14 mouse cellular contexts compared by ENCODE assay signal in genomic region chr7:119476500-119477389, GRCm38 (mm10). TPM values are rescaled to one million over a fixed set of nuclear protein-coding genes. Genes with fewer than 3 reads are reported as not detected.
DNase-seq lines count a peak whose midpoint lies in the region; ATAC-seq and TF ChIP-seq lines count a peak whose summit lies in the region.
"Had no signal": no experiment of that assay in that cellular context is flagged by ENCODE, and none has a peak within 500 bp of the region (broad histone marks: within the 10 kb centered on the region; RNA-seq: fewer than 3 reads in every experiment).

No protein-coding gene starts in this region.

- WGBS in limb, embryonic 11.5 days, result 78% methylated on average over 33 of the region's 33 CpGs
- WGBS in limb, embryonic 10.5 days, result 81% methylated on average over 33 of the region's 33 CpGs
- 74% methylated on average over 33 of the region's 33 CpGs for WGBS in liver, postnatal 0 days (ENCODE audit: insufficient replicate concordance)

- no peaks in the 10 kb centered on the region for H3K36me3 ChIP-seq in limb, embryonic 11.5 days (ENCODE audit: control insufficient read depth, insufficient read depth, low read length)
- H3K36me3 ChIP-seq in limb, embryonic 10.5 days, result no peaks in the 10 kb centered on the region
- H3K36me3 ChIP-seq in G1E (replicated peaks), result no peaks in the 10 kb centered on the region
- no peaks in the 10 kb centered on the region for H3K36me3 ChIP-seq in liver, postnatal 0 days (replicated peaks; ENCODE audit: insufficient read depth, low read length)
- H3K36me3 ChIP-seq: hindbrain, embryonic 10.5 days; stomach, embryonic 15.5 days had no signal

- no peak overlapping the region for H3K27ac ChIP-seq in limb, embryonic 11.5 days (replicated peaks; ENCODE audit: low read depth, low read length)
- H3K27ac ChIP-seq in limb, embryonic 10.5 days, result no peak overlapping the region
- H3K27ac ChIP-seq in liver, postnatal 0 days (ENCODE audit: low read depth), result no peak overlapping the region
- H3K27ac ChIP-seq: forebrain, embryonic 13.5 days; heart, adult 2 months; hindbrain, embryonic 10.5 days; stomach, embryonic 15.5 days had no signal

- no peak overlapping the region for H3K4me2 ChIP-seq in limb, embryonic 11.5 days (ENCODE audit: low read depth, severe bottlenecking)
- H3K4me2 ChIP-seq in liver, postnatal 0 days (ENCODE audit: low read depth, low read length), result no peak overlapping the region
- H3K4me2 ChIP-seq: forebrain, embryonic 13.5 days; stomach, embryonic 15.5 days had no signal

- no peaks in the 10 kb centered on the region for H3K27me3 ChIP-seq in limb, embryonic 11.5 days (ENCODE audit: control insufficient read depth, insufficient read depth, low read length)
- H3K27me3 ChIP-seq in limb, embryonic 10.5 days (ENCODE audit: low read depth, poor library complexity, severe bottlenecking), result no peaks in the 10 kb centered on the region
- no peaks in the 10 kb centered on the region for H3K27me3 ChIP-seq in G1E (ENCODE audit: insufficient read depth, low read length)
- no peaks in the 10 kb centered on the region for H3K27me3 ChIP-seq in liver, postnatal 0 days (ENCODE audit: insufficient read depth, low read length)
- H3K27me3 ChIP-seq: forebrain, embryonic 13.5 days; stomach, embryonic 15.5 days had no signal

- no peaks in the 10 kb centered on the region for H3K4me1 ChIP-seq in limb, embryonic 11.5 days (ENCODE audit: control insufficient read depth, insufficient read depth, low read length)
- H3K4me1 ChIP-seq in limb, embryonic 10.5 days, result no peaks in the 10 kb centered on the region
- H3K4me1 ChIP-seq in G1E (ENCODE audit: insufficient read depth, low read depth, low read length), result no peaks in the 10 kb centered on the region
- H3K4me1 ChIP-seq in liver, postnatal 0 days (ENCODE audit: insufficient read depth), result no peaks in the 10 kb centered on the region
- H3K4me1 ChIP-seq: forebrain, embryonic 13.5 days; hindbrain, embryonic 10.5 days; stomach, embryonic 15.5 days had no signal

- no peak for DNase-seq in limb, embryonic 11.5 days (ENCODE audit: low spot score)
- DNase-seq in limb, embryonic 10.5 days (ENCODE audit: low spot score), result no peak
- no peak for DNase-seq in G1E (ENCODE audit: low spot score)
- DNase-seq in kidney, adult 18-20 months, result peak; percentile 60
- peak; percentile 14 for DNase-seq in liver, postnatal 0 days
- no peak for DNase-seq in adrenal gland, adult (ENCODE audit: inconsistent age in 2 of 2, low spot score in 1 of 2)
- DNase-seq in left cerebral cortex, postnatal 25 days (ENCODE audit: low spot score in 2 of 2), result no peak
- DNase-seq: cerebellum, adult 9-10 months; heart, adult 2 months; lung, adult 18-20 months had no signal

- TF ChIP-seq CTCF in G1E (IDR thresholded peaks at IDR 0.05; ENCODE audit: low read depth, low read length), result no peak
- 0 out of 2 replicates have a peak, but pooled peaks have one; percentile 1 for TF ChIP-seq CTCF in liver, postnatal 0 days (IDR thresholded peaks at IDR 0.05; ENCODE audit: low read depth)

- intact Hi-C loops in left cerebral cortex, postnatal 25 days (cut with DNase I), result no loop called here

- no peak for TF ChIP-seq EP300 in liver, postnatal 0 days (IDR thresholded peaks at IDR 0.05; ENCODE audit: low read depth)

- peak; percentile 39; the same call in 1 of the 2 replicates for ATAC-seq in limb, embryonic 11.5 days (ENCODE audit: insufficient number of reproducible peaks, low FRiP score, low TSS enrichment, low read depth)
- ATAC-seq in G1E (ENCODE audit: extremely low read depth, insufficient number of reproducible peaks, low FRiP score, poor library complexity, severe bottlenecking), result no peak
- ATAC-seq in liver, postnatal 0 days, result peak; percentile 40; the same call in 1 of the 2 replicates
- ATAC-seq: forebrain, embryonic 13.5 days had no signal

- no peak overlapping the region for H3K4me3 ChIP-seq in limb, embryonic 11.5 days (ENCODE audit: low read depth, low read length)
- no peak overlapping the region for H3K4me3 ChIP-seq in limb, embryonic 10.5 days
- 0 out of 2 replicates have a peak overlapping the region, but pooled peaks have one; percentile 14 for H3K4me3 ChIP-seq in G1E (ENCODE audit: low read depth, low read length)
- no peak overlapping the region for H3K4me3 ChIP-seq in liver, postnatal 0 days (ENCODE audit: low read depth, low read length)
- H3K4me3 ChIP-seq: forebrain, embryonic 13.5 days; heart, adult 2 months; hindbrain, embryonic 10.5 days; stomach, embryonic 15.5 days had no signal

- no peak overlapping the region for H3K9ac ChIP-seq in limb, embryonic 11.5 days (ENCODE audit: low read length)
- no peak overlapping the region for H3K9ac ChIP-seq in liver, postnatal 0 days (replicated peaks)
- H3K9ac ChIP-seq: forebrain, embryonic 13.5 days; stomach, embryonic 15.5 days had no signal

- H3K9me3 ChIP-seq in limb, embryonic 11.5 days (ENCODE audit: control insufficient read depth, low read length), result no peaks in the 10 kb centered on the region
- no peaks in the 10 kb centered on the region for H3K9me3 ChIP-seq in limb, embryonic 10.5 days (replicated peaks)
- peaks cover 25% of the 10 kb centered on the region for H3K9me3 ChIP-seq in G1E (replicated peaks)
- no peaks in the 10 kb centered on the region for H3K9me3 ChIP-seq in liver, postnatal 0 days (ENCODE audit: low read length)
- H3K9me3 ChIP-seq: forebrain, embryonic 13.5 days; hindbrain, embryonic 10.5 days; stomach, embryonic 15.5 days had no signal

RNA-seq across cellular contexts. Expression of gene Umod, which starts 2.3 kb away (rescaled TPM):
- not detected in 2 replicates for polyA plus RNA-seq in limb, embryonic 11.5 days (2014; fragmentation: Nextera tagmentation; extraction: Ambion mirVana)
- polyA plus RNA-seq in limb, embryonic 10.5 days (2016; fragmentation: Nextera tagmentation; extraction: Ambion mirVana), result not detected in 2 replicates
- total RNA-seq in G1E (2014; fragmentation: Nextera tagmentation) (not detected in 2 replicates), G1E (2017) (0.16 TPM in 1 of 2 replicates, not detected in the other)
- not detected in 2 replicates for polyA plus RNA-seq in G1E (2012)
- polyA plus RNA-seq in liver, postnatal 0 days (2015; fragmentation: Nextera tagmentation; extraction: Ambion mirVana), result not detected in 2 replicates
- total RNA-seq in left cerebral cortex, postnatal 25 days (2021), result not detected
- total RNA-seq: heart, adult 2 months; layer of hippocampus, postnatal 10 days had no signal
- polyA plus RNA-seq: forebrain, embryonic 13.5 days; hindbrain, embryonic 10.5 days; stomach, embryonic 15.5 days had no signal

RNA-seq across cellular contexts. Expression of gene Gp2, which starts 17.7 kb away (rescaled TPM):
- not detected in 2 replicates for polyA plus RNA-seq in limb, embryonic 11.5 days (2014; fragmentation: Nextera tagmentation; extraction: Ambion mirVana)
- polyA plus RNA-seq in limb, embryonic 10.5 days (2016; fragmentation: Nextera tagmentation; extraction: Ambion mirVana), result not detected in 2 replicates
- total RNA-seq in G1E (2014; fragmentation: Nextera tagmentation) (not detected in 2 replicates), G1E (2017) (not detected in 2 replicates)
- not detected in 2 replicates for polyA plus RNA-seq in G1E (2012)
- polyA plus RNA-seq in liver, postnatal 0 days (2015; fragmentation: Nextera tagmentation; extraction: Ambion mirVana), result 0.17 TPM in 1 of 2 replicates, not detected in the other
- not detected for total RNA-seq in left cerebral cortex, postnatal 25 days (2021)
- total RNA-seq: heart, adult 2 months; layer of hippocampus, postnatal 10 days had no signal
- polyA plus RNA-seq: forebrain, embryonic 13.5 days; hindbrain, embryonic 10.5 days had no signal

RNA-seq across cellular contexts. Expression of gene Acsm5, which starts 42.5 kb away (rescaled TPM):
- polyA plus RNA-seq in limb, embryonic 11.5 days (2014; fragmentation: Nextera tagmentation; extraction: Ambion mirVana), result not detected in 2 replicates
- polyA plus RNA-seq in limb, embryonic 10.5 days (2016; fragmentation: Nextera tagmentation; extraction: Ambion mirVana), result not detected in 2 replicates
- total RNA-seq in G1E (2014; fragmentation: Nextera tagmentation) (not detected in 2 replicates), G1E (2017) (0.11 TPM in 1 of 2 replicates, not detected in the other)
- not detected in 2 replicates for polyA plus RNA-seq in G1E (2012)
- polyA plus RNA-seq in liver, postnatal 0 days (2015; fragmentation: Nextera tagmentation; extraction: Ambion mirVana), result 2.2 and 2.5 TPM in 2 replicates
- 1 to 10 TPM in 1 of 2 experiments, under 1 TPM in 1; 0.41 to 1.0 TPM for total RNA-seq in left cerebral cortex, postnatal 25 days (2021)
- polyA plus RNA-seq: forebrain, embryonic 13.5 days; hindbrain, embryonic 10.5 days had no signal

RNA-seq across cellular contexts. Expression of gene Pdilt, which starts 46.5 kb away (rescaled TPM):
- polyA plus RNA-seq in limb, embryonic 11.5 days (2014; fragmentation: Nextera tagmentation; extraction: Ambion mirVana), result not detected in 2 replicates
- not detected in 2 replicates for polyA plus RNA-seq in limb, embryonic 10.5 days (2016; fragmentation: Nextera tagmentation; extraction: Ambion mirVana)
- not detected in 2 replicates for total RNA-seq in G1E (2014; fragmentation: Nextera tagmentation)
- not detected in 2 replicates for total RNA-seq in G1E (2017)
- not detected in 2 replicates for polyA plus RNA-seq in G1E (2012)
- polyA plus RNA-seq in liver, postnatal 0 days (2015; fragmentation: Nextera tagmentation; extraction: Ambion mirVana), result 0.06 and 0.14 TPM in 2 replicates
- not detected for total RNA-seq in left cerebral cortex, postnatal 25 days (2021)
- total RNA-seq: heart, adult 2 months; layer of hippocampus, postnatal 10 days had no signal
- polyA plus RNA-seq: forebrain, embryonic 13.5 days; hindbrain, embryonic 10.5 days; stomach, embryonic 15.5 days had no signal

Comparison
In these comparisons a context has a peak if more than half of its experiments do, and no peak if none do; other contexts are left out.
1. DNase-seq: peak in kidney, adult 18-20 months (single experiment) and liver, postnatal 0 days (single experiment); none in limb, embryonic 11.5 days (single experiment), limb, embryonic 10.5 days (single experiment), G1E (single experiment), adrenal gland, adult (0 of 2) and left cerebral cortex, postnatal 25 days (0 of 2).